ENCODE assay signal across 8 mouse cellular contexts in genomic region chr4:99930518-99931239, GRCm38 (mm10). TPM values are rescaled to one million over a fixed set of nuclear protein-coding genes. Genes with fewer than 3 reads are reported as not detected.
A peak's percentile ranks its signal among the peaks of the same experiment; 100 is the strongest.
DNase-seq lines count a peak whose midpoint lies in the region; ATAC-seq and TF ChIP-seq lines count a peak whose summit lies in the region.

No protein-coding gene starts in this region.

- peak; percentile 59; the same call in 1 of the 2 replicates for TF ChIP-seq EP300 in lung, postnatal 0 days (IDR thresholded peaks at IDR 0.05)

- peak overlapping the region; percentile 69 for H3K4me3 ChIP-seq in embryonic facial prominence, embryonic 14.5 days (ENCODE audit: low read depth, low read length)
- H3K4me3 ChIP-seq in lung, postnatal 0 days (ENCODE audit: low read depth, low read length) = peak overlapping the region; percentile 64; the same call in 1 of the 2 replicates

- peak overlapping the region; percentile 96 for H3K4me2 ChIP-seq in embryonic facial prominence, embryonic 14.5 days (ENCODE audit: low read depth, low read length)
- peak overlapping the region; percentile 93 for H3K4me2 ChIP-seq in lung, postnatal 0 days (replicated peaks; ENCODE audit: low read depth, low read length)

- H3K27ac ChIP-seq in embryonic facial prominence, embryonic 14.5 days (replicated peaks; ENCODE audit: low read depth, low read length) = peak overlapping the region; percentile 87; the same call in 1 of the 2 replicates
- H3K27ac ChIP-seq in lung, postnatal 0 days (ENCODE audit: low read length) = peak overlapping the region; percentile 92

- H3K36me3 ChIP-seq in embryonic facial prominence, embryonic 14.5 days (ENCODE audit: control insufficient read depth, insufficient read depth, low read length) = no peaks in the 10 kb centered on the region
- no peaks in the 10 kb centered on the region for H3K36me3 ChIP-seq in lung, postnatal 0 days (ENCODE audit: insufficient read depth, low read length)

- no peak for TF ChIP-seq CTCF in lung, postnatal 0 days (IDR thresholded peaks at IDR 0.05)

- ATAC-seq in embryonic facial prominence, embryonic 14.5 days (ENCODE audit: low read depth) = no peak
- ATAC-seq in lung, postnatal 0 days = peak; percentile 54

- peaks cover 14% of the 10 kb centered on the region for H3K4me1 ChIP-seq in embryonic facial prominence, embryonic 14.5 days (ENCODE audit: control insufficient read depth, insufficient read depth, low read length)
- peaks cover 3% of the 10 kb centered on the region; the same call in 1 of the 2 replicates for H3K4me1 ChIP-seq in lung, postnatal 0 days (ENCODE audit: insufficient read depth, low read depth, low read length)

- H3K9me3 ChIP-seq in embryonic facial prominence, embryonic 14.5 days (ENCODE audit: control insufficient read depth, low read length) = no peaks in the 10 kb centered on the region
- H3K9me3 ChIP-seq in lung, postnatal 0 days (ENCODE audit: low read length) = no peaks in the 10 kb centered on the region

- H3K9ac ChIP-seq in embryonic facial prominence, embryonic 14.5 days (ENCODE audit: low read depth, low read length) = peak overlapping the region; percentile 76; the same call in 1 of the 2 replicates
- no peak overlapping the region for H3K9ac ChIP-seq in lung, postnatal 0 days (replicated peaks; ENCODE audit: low read depth)

- WGBS in embryonic facial prominence, embryonic 14.5 days = 42% methylated on average over 10 of the region's 10 CpGs
- 38% methylated on average over 10 of the region's 10 CpGs for WGBS in lung, postnatal 0 days

- peak; percentile 31 to 44 for DNase-seq in heart, adult 18-20 months
- no peak for DNase-seq in heart, adult 8-10 months (ENCODE audit: low spot score)
- DNase-seq in embryonic facial prominence, embryonic 14.5 days (ENCODE audit: low spot score) = peak; percentile 32
- peak; percentile 34 for DNase-seq in heart, postnatal 4 days
- DNase-seq in lung, postnatal 0 days (ENCODE audit: low spot score) = peak; percentile 82
- DNase-seq in frontal cortex, postnatal 10 days (ENCODE audit: low spot score in 2 of 2) = no peak
- DNase-seq in thymus, postnatal 10 days (ENCODE audit: low spot score in 2 of 2) = no peak
- no peak for DNase-seq in thymus, postnatal 0 days (ENCODE audit: low spot score)

- H3K27me3 ChIP-seq in embryonic facial prominence, embryonic 14.5 days (replicated peaks; ENCODE audit: control insufficient read depth, insufficient read depth, low read length) = no peaks in the 10 kb centered on the region
- no peaks in the 10 kb centered on the region for H3K27me3 ChIP-seq in lung, postnatal 0 days (replicated peaks; ENCODE audit: insufficient read depth, low read length)

RNA-seq across cellular contexts. Expression of gene Itgb3bp, which starts 1.1 kb away (rescaled TPM):
- total RNA-seq in heart, adult 18-20 months (2021) = 1 to 10 TPM; 5.6 to 6.4 TPM
- 1 to 10 TPM; 6.0 to 7.9 (median 6.6) TPM for total RNA-seq in heart, adult 8-10 months (2022)
- polyA plus RNA-seq in embryonic facial prominence, embryonic 14.5 days (2014; fragmentation: Nextera tagmentation; extraction: Ambion mirVana) = 29.7 and 31.9 TPM in 2 replicates
- 10 to 100 TPM; 10.4 to 13.6 TPM for total RNA-seq in heart, postnatal 4 days (2021)
- 11.9 and 13.5 TPM in 2 replicates for polyA plus RNA-seq in lung, postnatal 0 days (2015; fragmentation: Nextera tagmentation; extraction: Ambion mirVana)
- polyA plus RNA-seq in thymus, postnatal 0 days (2015; fragmentation: Nextera tagmentation; extraction: Ambion mirVana) = 46.1 and 47.1 TPM in 2 replicates

RNA-seq across cellular contexts. Expression of gene Pgm1, which starts 1.5 kb away (rescaled TPM):
- total RNA-seq in heart, adult 18-20 months (2021) = 100 to 1,000 TPM; 219 to 241 TPM
- 100 to 1,000 TPM; 215 to 256 (median 242) TPM for total RNA-seq in heart, adult 8-10 months (2022)
- 70.9 and 71.4 TPM in 2 replicates for polyA plus RNA-seq in embryonic facial prominence, embryonic 14.5 days (2014; fragmentation: Nextera tagmentation; extraction: Ambion mirVana)
- 100 to 1,000 TPM; 223 TPM for total RNA-seq in heart, postnatal 4 days (2021)
- polyA plus RNA-seq in lung, postnatal 0 days (2015; fragmentation: Nextera tagmentation; extraction: Ambion mirVana) = 76.3 and 81.6 TPM in 2 replicates
- 42.0 and 42.9 TPM in 2 replicates for polyA plus RNA-seq in thymus, postnatal 0 days (2015; fragmentation: Nextera tagmentation; extraction: Ambion mirVana)

Comparison
In these comparisons a context has a peak if more than half of its experiments do, and no peak if none do; other contexts are left out.
1. DNase-seq: peak in heart, adult 18-20 months (2 of 2), embryonic facial prominence, embryonic 14.5 days (single experiment), heart, postnatal 4 days (single experiment) and lung, postnatal 0 days (single experiment); none in heart, adult 8-10 months (single experiment), frontal cortex, postnatal 10 days (0 of 2), thymus, postnatal 10 days (0 of 2) and thymus, postnatal 0 days (single experiment).